Mouse (Mus musculus) intestine, postnatal 0 days (tissue): ENCODE results near the gene Heyl. TPM values are rescaled to one million over a fixed set of nuclear protein-coding genes. Genes with fewer than 3 reads are reported as not detected.

ENCODE experiments used
- ATAC-seq: fragments of 200-750 bp; cut with Nextera tagmentation; 2 replicates; pipeline ENCODE4 v1.8.0; 2017; ENCODE audit warnings: mild to moderate bottlenecking, moderate TSS enrichment, moderate library complexity
- H3K27ac ChIP-seq: fragments of 300-500 bp; sonication (generic); 2 replicates; pipeline ENCODE4 v1.5.1; 2014; ENCODE audit warnings: mild to moderate bottlenecking, low read depth, low read length, moderate library complexity
- H3K27me3 ChIP-seq: fragments of 300-500 bp; sonication (generic); replicated peaks from 2 replicates; pipeline ENCODE4 v1.6.1; 2014; ENCODE audit warnings: low read length, mixed read lengths; ENCODE audit not compliant: control insufficient read depth, insufficient read depth
- H3K36me3 ChIP-seq: fragments of 300-500 bp; sonication (generic); 2 replicates; pipeline ENCODE4 v1.6.1; 2014; ENCODE audit warnings: mild to moderate bottlenecking, moderate library complexity; ENCODE audit not compliant: control insufficient read depth, insufficient read depth
- H3K4me1 ChIP-seq: fragments of 300-500 bp; sonication (generic); replicated peaks from 2 replicates; pipeline ENCODE4 v1.6.1; 2014; ENCODE audit warnings: antibody characterized with exemption, low read length, mixed read lengths; ENCODE audit not compliant: control insufficient read depth, insufficient read depth
- H3K4me2 ChIP-seq: fragments of 300-500 bp; sonication (generic); replicated peaks from 2 replicates; pipeline ENCODE4 v1.6.1; 2014; ENCODE audit warnings: low read depth, mild to moderate bottlenecking, moderate library complexity
- H3K4me3 ChIP-seq: fragments of 300-500 bp; sonication (generic); 2 replicates; pipeline ENCODE4 v1.5.1; 2014; ENCODE audit warnings: low read depth, low read length
- H3K9ac ChIP-seq: fragments of 300-500 bp; sonication (generic); 2 replicates; pipeline ENCODE4 v1.6.1; 2014; ENCODE audit warnings: mild to moderate bottlenecking, low read depth, low read length
- H3K9me3 ChIP-seq: fragments of 300-500 bp; sonication (generic); 2 replicates; pipeline ENCODE4 v1.6.1; 2016; ENCODE audit warnings: mixed run types; ENCODE audit not compliant: control insufficient read depth
- CTCF ChIP-seq: sonication (generic); IDR thresholded peaks from 2 replicates; pipeline ENCODE4 v1.5.1; 2016; ENCODE audit warnings: low read depth, mild to moderate bottlenecking, control low read depth, antibody characterized with exemption, moderate library complexity
- WGBS: fragments of 180-500 bp; shearing (Covaris S2); extraction: QIAGEN DNeasy Blood & Tissue Kit; methylation state at CpG from one replicate; pipeline ENCODE4 v1.1.7; 2014; 5-methylcytosine and 5-hydroxymethylcytosine counted together
- polyA plus RNA-seq: library from polyadenylated mRNA; unstranded; fragments of >200 nt; fragmentation: Nextera tagmentation; extraction: Ambion mirVana; gene quantifications from 2 replicates; pipeline ENCODE4 v1.2.1, GENCODE M21; 2015

Gene Heyl
- polyA plus RNA-seq, 1 experiment from 2014 or later, result 4.5 TPM

DNA sequence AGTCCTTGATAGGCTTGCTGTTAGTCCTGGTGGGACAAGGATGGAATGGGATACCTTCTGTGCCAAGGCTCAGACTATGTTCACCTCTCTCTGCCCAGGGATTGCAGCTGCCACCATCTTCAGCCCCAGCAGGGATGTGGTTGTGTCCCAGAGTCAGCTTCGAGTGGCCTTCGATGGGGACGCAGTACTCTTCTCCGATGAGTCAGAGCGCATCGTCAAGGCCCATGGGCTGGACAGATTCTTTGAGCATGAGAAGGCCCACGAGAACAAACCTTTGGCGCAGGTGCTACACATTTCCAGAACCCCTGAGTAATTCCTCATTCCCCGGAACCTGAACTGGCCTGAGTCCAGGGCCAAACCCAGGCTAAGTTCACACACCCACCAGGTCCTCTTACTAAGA lies 19.4 kb upstream of the Heyl start:
- Histone ChIP-seq H3K27ac (no peak overlapping the region), H3K9me3 (no peaks in the 10 kb centered on the region), H3K4me2 (no peak overlapping the region), H3K27me3 (no peaks in the 10 kb centered on the region), H3K9ac (no peak overlapping the region), H3K4me3 (no peak overlapping the region), H3K4me1 (no peaks in the 10 kb centered on the region), H3K36me3 (no peaks in the 10 kb centered on the region)
- TF ChIP-seq CTCF, result no peak
- 90% methylated on average over 9 of the region's 9 CpGs for WGBS
- no peak for ATAC-seq

DNA sequence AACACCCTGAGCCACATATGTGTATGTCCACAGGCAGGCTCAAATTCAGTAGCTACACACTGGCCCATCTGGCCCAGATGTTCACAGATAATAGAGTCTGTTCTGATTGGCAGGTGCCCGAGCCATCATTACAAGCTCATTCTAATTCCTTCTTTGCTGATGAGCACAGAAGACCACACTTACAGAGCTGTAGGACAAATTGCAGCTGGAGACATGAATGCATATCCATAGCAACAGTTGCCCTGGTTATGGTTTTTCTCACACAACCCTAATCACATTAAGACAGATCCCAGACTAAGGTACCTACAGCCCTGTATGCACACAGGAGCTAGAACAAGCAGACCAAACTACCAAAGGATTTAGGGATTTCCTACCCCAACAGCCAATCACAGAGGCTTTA lies 18.0 kb upstream of the Heyl start:
- no peak for ATAC-seq
- Histone ChIP-seq H3K4me3 (no peak overlapping the region), H3K4me2 (no peak overlapping the region), H3K4me1 (no peaks in the 10 kb centered on the region), H3K9ac (no peak overlapping the region), H3K27ac (no peak overlapping the region), H3K9me3 (no peaks in the 10 kb centered on the region), H3K36me3 (no peaks in the 10 kb centered on the region), H3K27me3 (no peaks in the 10 kb centered on the region)
- 73% methylated on average over 1 of the region's 1 CpGs for WGBS
- TF ChIP-seq CTCF, result no peak

DNA sequence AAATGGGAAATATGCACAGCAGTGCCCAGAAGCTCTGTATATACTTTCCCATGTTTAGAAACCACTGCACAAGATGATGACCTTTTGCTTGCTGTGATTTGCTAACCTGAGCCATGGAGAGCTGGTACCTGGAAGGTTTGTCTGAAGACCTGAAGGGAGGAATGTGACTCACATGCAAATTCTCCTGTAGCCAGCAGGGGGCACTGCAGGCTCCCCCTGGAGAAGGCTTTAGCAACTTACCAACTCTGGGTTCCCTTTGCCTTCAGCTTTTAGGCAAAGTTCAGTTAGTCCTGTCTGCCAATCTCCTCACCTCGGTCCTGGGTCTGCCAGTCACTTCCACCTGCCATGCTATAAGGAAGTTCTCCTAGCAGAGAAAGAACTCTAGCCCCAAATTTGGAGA lies 16.6 kb upstream of the Heyl start:
- Histone ChIP-seq H3K4me2 (no peak overlapping the region), H3K36me3 (no peaks in the 10 kb centered on the region), H3K9ac (no peak overlapping the region), H3K27me3 (no peaks in the 10 kb centered on the region), H3K27ac (no peak overlapping the region), H3K4me1 (no peaks in the 10 kb centered on the region), H3K4me3 (no peak overlapping the region), H3K9me3 (no peaks in the 10 kb centered on the region)
- peak; percentile 89 for TF ChIP-seq CTCF
- 11% methylated on average over 1 of the region's 1 CpGs for WGBS
- no peak for ATAC-seq

DNA sequence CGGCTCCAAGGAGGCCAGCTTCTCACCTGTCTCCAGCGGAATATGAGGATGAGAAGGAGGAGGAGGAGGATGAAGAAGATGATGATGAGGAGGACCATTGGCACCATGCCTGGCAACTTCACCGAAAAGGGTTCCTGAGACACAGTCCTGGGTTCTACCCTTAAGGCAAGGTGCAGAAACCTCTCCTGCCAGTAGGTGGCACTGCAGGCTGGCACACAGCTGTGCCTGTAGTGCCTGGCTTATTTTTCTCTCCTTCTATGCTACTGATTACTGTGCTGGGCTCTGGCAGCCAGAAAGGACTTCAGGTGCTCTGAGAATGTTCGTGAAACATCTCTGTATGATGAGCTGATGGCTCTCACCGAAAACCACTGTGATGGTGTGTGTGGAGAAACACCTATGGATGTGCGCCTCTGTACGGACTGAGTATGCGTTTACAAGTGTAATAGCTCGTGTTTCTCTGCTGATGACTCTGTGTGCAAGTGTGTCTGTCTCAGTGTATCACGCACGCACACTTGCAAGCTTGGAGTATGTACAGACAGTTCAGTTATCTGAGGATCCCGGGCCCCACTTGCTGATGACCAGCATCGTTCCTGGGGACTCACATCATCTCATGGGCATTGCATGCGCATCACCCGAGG lies 13.5 kb upstream of the Heyl start:
- Histone ChIP-seq H3K27ac (no peak overlapping the region), H3K4me3 (no peak overlapping the region), H3K36me3 (no peaks in the 10 kb centered on the region), H3K4me2 (no peak overlapping the region), H3K9me3 (no peaks in the 10 kb centered on the region), H3K27me3 (no peaks in the 10 kb centered on the region), H3K9ac (no peak overlapping the region), H3K4me1 (no peaks in the 10 kb centered on the region)
- peak; percentile 97 for TF ChIP-seq CTCF
- ATAC-seq, result no peak
- WGBS, result 66% methylated on average over 15 of the region's 15 CpGs

DNA sequence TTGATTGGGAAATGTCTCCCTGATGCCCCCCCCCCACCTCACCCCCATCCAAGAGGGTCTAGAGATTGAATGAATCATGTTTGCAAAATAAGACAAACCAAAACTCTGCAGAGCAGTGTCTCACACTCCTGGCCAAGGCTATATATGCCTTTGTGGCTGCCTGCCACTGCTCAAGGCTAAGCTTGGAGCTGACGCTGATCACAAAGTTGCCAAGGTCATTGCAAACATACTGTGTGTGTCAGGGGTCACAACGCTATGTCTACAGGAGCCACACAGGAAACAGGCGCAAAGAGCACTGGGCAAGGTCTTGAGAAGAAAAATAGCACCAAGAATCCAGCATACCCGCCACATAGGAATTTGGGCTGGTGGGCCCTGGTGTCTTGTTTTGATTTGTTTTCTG lies 12.7 kb upstream of the Heyl start:
- no peaks in the 10 kb centered on the region for H3K4me1 ChIP-seq
- 85% methylated on average over 4 of the region's 4 CpGs for WGBS
- H3K4me3 ChIP-seq, result no peak overlapping the region
- no peak overlapping the region for H3K4me2 ChIP-seq
- no peak overlapping the region for H3K9ac ChIP-seq
- ATAC-seq, result no peak
- H3K36me3 ChIP-seq, result no peaks in the 10 kb centered on the region
- no peak overlapping the region for H3K27ac ChIP-seq
- H3K9me3 ChIP-seq, result no peaks in the 10 kb centered on the region
- no peak for TF ChIP-seq CTCF
- H3K27me3 ChIP-seq, result no peaks in the 10 kb centered on the region

DNA sequence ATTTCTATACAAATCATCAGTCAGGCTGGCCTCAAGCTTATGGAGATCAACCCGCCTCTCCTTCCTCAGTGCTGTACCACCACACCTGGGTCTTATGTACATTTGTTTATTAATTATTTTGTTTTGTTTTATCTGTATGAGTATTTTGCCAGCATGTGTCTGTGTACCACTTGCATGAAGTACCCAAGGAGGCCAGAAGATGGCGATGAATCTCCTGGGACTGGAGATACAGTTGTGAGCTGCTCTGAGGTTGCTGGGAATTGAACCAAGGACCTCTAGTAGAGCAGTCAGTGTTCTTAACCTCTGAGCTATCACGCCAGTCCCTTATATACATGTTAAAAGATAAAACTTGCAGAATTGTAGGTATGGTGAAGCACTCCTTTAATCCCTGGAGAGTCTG lies 10.0 kb upstream of the Heyl start:
- 54% methylated on average over 3 of the region's 3 CpGs for WGBS
- no peak for ATAC-seq
- Histone ChIP-seq H3K9ac (no peak overlapping the region), H3K4me3 (no peak overlapping the region), H3K4me1 (no peaks in the 10 kb centered on the region), H3K9me3 (no peaks in the 10 kb centered on the region), H3K27ac (no peak overlapping the region), H3K4me2 (no peak overlapping the region), H3K27me3 (no peaks in the 10 kb centered on the region), H3K36me3 (no peaks in the 10 kb centered on the region)
- peak; percentile 62 for TF ChIP-seq CTCF
